Mouse (Mus musculus): ENCODE measurements at regions not wholly inside any gene's neighbourhood (a gene's known extent, or its start where the extent isn't known, plus 50 kb on each side); places are given as distances from the start of the nearest gene placed in this dataset.

GRCm38 (mm10) chr2:21958365-21958764 is 268.9 kb upstream of the Myo3a start:
- no peak for TF ChIP-seq CTCF (IDR thresholded peaks at IDR 0.05; ENCODE audit: low read depth, low read length)
- no peak for TF ChIP-seq POLR2AphosphoS5 (IDR thresholded peaks at IDR 0.05; ENCODE audit: insufficient replicate concordance, low read depth, low read length)

All from G1E (cell line).